Comparison of ENCODE assay signal across 8 mouse cellular contexts in genomic region chr15:83349225-83349953, GRCm38 (mm10). TPM values are rescaled to one million over a fixed set of nuclear protein-coding genes. Genes with fewer than 3 reads are reported as not detected.
DNase-seq lines count a peak whose midpoint lies in the region; ATAC-seq and TF ChIP-seq lines count a peak whose summit lies in the region.

No protein-coding gene starts in this region.

- peaks cover 8% of the 10 kb centered on the region for H3K4me1 ChIP-seq in thymus, adult 2 months (replicated peaks; ENCODE audit: control insufficient read depth, insufficient read depth, low read length)
- H3K4me1 ChIP-seq in kidney, postnatal 0 days (replicated peaks; ENCODE audit: insufficient read depth, low read length), result peaks cover 8% of the 10 kb centered on the region; the same call in 1 of the 2 replicates
- H3K4me1 ChIP-seq in neural tube, embryonic 14.5 days (ENCODE audit: control insufficient read depth, insufficient read depth, low read length), result peaks cover 7% of the 10 kb centered on the region; the same call in 1 of the 2 replicates

- H3K4me2 ChIP-seq in kidney, postnatal 0 days (ENCODE audit: low read length), result peak overlapping the region; percentile 95
- peak overlapping the region; percentile 94 for H3K4me2 ChIP-seq in neural tube, embryonic 14.5 days (ENCODE audit: low read depth, low read length)

- ATAC-seq in kidney, postnatal 0 days (replicated peaks; ENCODE audit: low FRiP score, low read depth), result peak; percentile 22
- ATAC-seq in neural tube, embryonic 14.5 days (ENCODE audit: low read depth), result peak; percentile 42

- no peaks in the 10 kb centered on the region for H3K36me3 ChIP-seq in thymus, adult 2 months (ENCODE audit: control insufficient read depth, insufficient read depth, low read length)
- H3K36me3 ChIP-seq in kidney, postnatal 0 days (ENCODE audit: insufficient read depth, low read length), result no peaks in the 10 kb centered on the region
- no peaks in the 10 kb centered on the region for H3K36me3 ChIP-seq in neural tube, embryonic 14.5 days (ENCODE audit: control insufficient read depth, insufficient read depth, low read length)

- no peak overlapping the region for H3K27ac ChIP-seq in thymus, adult 2 months (ENCODE audit: control insufficient read depth, insufficient read depth, low read length)
- H3K27ac ChIP-seq in kidney, postnatal 0 days, result 0 out of 2 replicates have a peak overlapping the region, but pooled peaks have one; percentile 31
- H3K27ac ChIP-seq in neural tube, embryonic 14.5 days (ENCODE audit: low read depth, low read length), result peak overlapping the region; percentile 78

- peak; percentile 12 for DNase-seq in cerebellum, adult 11-12 months
- no peak for DNase-seq in cerebellum, adult 9-10 months
- DNase-seq in thymus, adult 2 months, result peak; percentile 2
- no peak for DNase-seq in thymus, postnatal 0 days (ENCODE audit: low spot score)
- no peak for DNase-seq in kidney, postnatal 0 days (ENCODE audit: low spot score)
- no peak for DNase-seq in layer of hippocampus, adult 8-10 months (ENCODE audit: low spot score in 2 of 2)
- no peak for DNase-seq in B cell, adult 2 months

- no peaks in the 10 kb centered on the region for H3K9me3 ChIP-seq in kidney, postnatal 0 days (replicated peaks; ENCODE audit: low read length)
- no peaks in the 10 kb centered on the region for H3K9me3 ChIP-seq in neural tube, embryonic 14.5 days (ENCODE audit: control insufficient read depth, low read length)

- H3K9ac ChIP-seq in kidney, postnatal 0 days (ENCODE audit: low read depth, low read length), result peak overlapping the region; percentile 82
- H3K9ac ChIP-seq in neural tube, embryonic 14.5 days (replicated peaks; ENCODE audit: low read depth, low read length), result peak overlapping the region; percentile 84

- peak overlapping the region; percentile 94 for H3K4me3 ChIP-seq in thymus, adult 2 months (ENCODE audit: control insufficient read depth, insufficient read depth, low read length)
- peak overlapping the region; percentile 92 for H3K4me3 ChIP-seq in kidney, postnatal 0 days (replicated peaks; ENCODE audit: low read depth, low read length)
- peak overlapping the region; percentile 81 for H3K4me3 ChIP-seq in neural tube, embryonic 14.5 days (ENCODE audit: low read depth, low read length)

- 25% methylated on average over 7 of the region's 8 CpGs for WGBS in thymus, adult 2 months
- WGBS in kidney, postnatal 0 days, result 18% methylated on average over 8 of the region's 8 CpGs
- WGBS in neural tube, embryonic 14.5 days, result 22% methylated on average over 7 of the region's 8 CpGs

- no peak for TF ChIP-seq POLR2A in thymus, adult 2 months (IDR thresholded peaks at IDR 0.05; ENCODE audit: control insufficient read depth, extremely low read depth, insufficient read depth, low read length, poor library complexity)

- 0 out of 2 replicates have a peak, but pooled peaks have one; percentile 12 for TF ChIP-seq CTCF in thymus, adult 2 months (IDR thresholded peaks at IDR 0.05; ENCODE audit: borderline replicate concordance, control insufficient read depth, extremely low read depth, insufficient read depth, low read length, poor library complexity)
- no peak for TF ChIP-seq CTCF in kidney, postnatal 0 days (IDR thresholded peaks at IDR 0.05; ENCODE audit: low read depth)

- H3K27me3 ChIP-seq in thymus, adult 2 months (ENCODE audit: control insufficient read depth, insufficient read depth, low read length), result no peaks in the 10 kb centered on the region
- H3K27me3 ChIP-seq in kidney, postnatal 0 days (ENCODE audit: insufficient read depth, low read length), result no peaks in the 10 kb centered on the region
- H3K27me3 ChIP-seq in neural tube, embryonic 14.5 days (ENCODE audit: control insufficient read depth, insufficient read depth, low read length), result 0 out of 2 replicates have a peak, but pooled peaks cover 3% of the 10 kb centered on the region

RNA-seq across cellular contexts. Expression of gene Arfgap3, which starts 0.7 kb away (rescaled TPM):
- 15.0 and 23.0 TPM in 2 replicates for polyA plus RNA-seq in thymus, adult 2 months (2012; rRNA removed)
- polyA plus RNA-seq in thymus, postnatal 0 days (2015; fragmentation: Nextera tagmentation; extraction: Ambion mirVana), result 16.4 and 18.3 TPM in 2 replicates
- 36.2 and 40.9 TPM in 2 replicates for polyA plus RNA-seq in kidney, postnatal 0 days (2015; fragmentation: Nextera tagmentation; extraction: Ambion mirVana)
- 37.4 and 40.3 TPM in 2 replicates for polyA plus RNA-seq in neural tube, embryonic 14.5 days (2014; fragmentation: Nextera tagmentation; extraction: Ambion mirVana)
- 10 to 100 TPM; 16.1 to 23.7 (median 20.0) TPM for total RNA-seq in layer of hippocampus, adult 8-10 months (2022)

Comparison
In these comparisons a context has a peak if more than half of its experiments do, and no peak if none do; other contexts are left out.
1. DNase-seq: peak in cerebellum, adult 11-12 months (single experiment) and thymus, adult 2 months (single experiment); none in cerebellum, adult 9-10 months (single experiment), thymus, postnatal 0 days (single experiment), kidney, postnatal 0 days (single experiment), layer of hippocampus, adult 8-10 months (0 of 2) and B cell, adult 2 months (0 of 2).
2. Peak in every context shown above with its lines, with median percentiles within 50 percentile points of each other: H3K4me3 ChIP-seq.